Mouse (Mus musculus): ENCODE results near the gene Acyp2.
A peak's percentile ranks its signal among the peaks of the same experiment; 100 is the strongest.

The Acyp2 gene

DNA sequence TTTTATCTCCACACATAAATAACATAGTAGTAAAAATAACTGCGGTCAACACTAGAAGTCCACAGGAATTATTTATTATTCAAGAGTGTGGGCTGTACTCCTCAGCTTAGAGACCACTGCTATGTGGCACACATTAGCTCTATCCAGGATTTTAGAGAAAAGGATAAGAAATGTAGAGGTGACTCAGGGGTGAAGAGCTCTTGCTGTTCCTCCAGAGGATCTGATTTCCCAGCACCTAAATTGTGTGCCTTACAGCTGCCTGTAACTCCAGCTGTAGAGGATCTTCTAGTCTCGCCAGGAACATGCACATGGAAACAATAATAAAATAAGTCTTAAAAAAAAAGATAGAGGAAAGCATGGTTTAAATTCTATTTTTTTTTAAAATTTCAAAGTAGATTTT lies 70.5 kb downstream of the Acyp2 start:
- no peak for DNase-seq (ENCODE audit: low spot score)

GRCm38 (mm10) chr11:30572790-30573395 lies 76.5 kb downstream of the Acyp2 start:
- DNase-seq (ENCODE audit: low spot score): no peak

GRCm38 (mm10) chr11:30570568-30570967 lies 78.8 kb downstream of the Acyp2 start:
- no peak for DNase-seq (ENCODE audit: low spot score)

DNA sequence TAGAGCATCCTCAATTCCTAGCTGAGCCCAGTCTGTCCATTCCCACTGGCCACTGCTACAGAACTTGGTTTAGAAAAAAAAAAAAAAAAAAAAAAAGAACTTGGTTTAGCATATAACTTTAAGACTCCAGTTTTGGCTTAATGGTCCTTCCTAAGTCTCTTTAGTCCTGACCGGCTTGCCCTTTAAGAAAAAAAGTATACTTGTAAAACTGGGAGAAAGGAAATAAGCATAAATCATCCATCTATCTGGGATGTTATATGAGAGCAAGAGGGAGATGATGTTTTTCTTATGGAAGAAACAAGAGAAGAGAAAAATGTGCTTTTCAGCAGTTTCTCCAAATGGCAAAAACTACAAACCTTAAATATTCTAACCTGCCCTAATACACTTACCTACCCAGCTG lies 89.2 kb downstream of the Acyp2 start:
- no peak for DNase-seq (ENCODE audit: low spot score)

- no peak for DNase-seq (ENCODE audit: low spot score)
Observed at GRCm38 (mm10) chr11:30553408-30553807, 96.0 kb downstream of the Acyp2 start.

GRCm38 (mm10) chr11:30517133-30517532 lies 132.3 kb downstream of the Acyp2 start:
- no peak for DNase-seq (ENCODE audit: low spot score)

GRCm38 (mm10) chr11:30508178-30508577 lies 141.2 kb downstream of the Acyp2 start:
- no peak for DNase-seq (ENCODE audit: low spot score)

DNA sequence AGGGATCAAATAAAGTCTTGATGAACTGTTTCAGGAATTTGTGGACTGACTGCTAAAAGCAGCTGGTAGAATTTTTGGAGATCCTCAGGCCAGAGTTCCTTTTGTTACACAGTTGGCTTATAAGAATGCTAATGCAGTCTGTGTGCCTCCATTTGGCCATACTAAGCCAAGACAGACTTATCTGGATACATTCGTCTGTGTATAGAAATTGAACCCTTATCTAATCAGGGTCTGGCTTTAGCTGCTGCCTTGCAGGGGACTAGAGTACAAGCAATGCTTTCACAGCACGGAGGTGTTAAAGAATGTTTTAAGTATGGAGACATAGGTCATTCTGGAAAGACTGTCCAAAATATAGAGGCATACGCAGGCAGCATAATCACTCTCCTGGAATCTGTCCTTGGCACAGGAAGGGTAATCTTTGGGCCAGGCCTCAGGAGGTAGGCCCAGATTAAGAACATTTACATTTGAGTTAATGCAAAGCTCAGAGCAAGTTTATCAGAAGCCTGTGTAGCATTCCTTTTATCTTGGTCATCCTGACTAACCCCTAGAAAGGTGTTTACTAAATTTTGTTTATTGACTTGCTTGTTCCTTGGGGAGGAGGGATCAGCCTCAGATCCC lies 150.5 kb downstream of the Acyp2 start:
- no peak for DNase-seq (ENCODE audit: low spot score)

DNA sequence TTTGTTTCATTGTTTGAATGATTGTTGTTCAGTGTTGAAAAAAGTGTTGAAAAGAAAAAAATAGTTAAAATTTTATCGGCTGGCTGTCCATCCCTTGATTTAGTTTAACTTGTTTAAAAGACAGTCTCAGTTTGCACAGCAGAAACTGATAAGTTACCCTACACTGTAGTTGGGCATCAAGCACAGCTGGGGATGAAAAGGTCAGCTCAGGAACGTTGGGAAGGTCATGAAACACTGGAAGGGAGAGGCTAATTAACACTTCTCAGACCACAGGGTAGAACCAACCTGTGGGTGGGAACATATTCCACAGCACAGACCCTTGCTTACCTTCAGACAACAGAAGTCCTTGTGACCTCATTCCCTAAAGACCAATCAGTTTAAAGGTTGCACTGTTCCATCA lies 152.2 kb downstream of the Acyp2 start:
- DNase-seq (ENCODE audit: low spot score): no peak

- DNase-seq (ENCODE audit: low spot score): no peak
Observed at GRCm38 (mm10) chr11:30491515-30492260, 157.7 kb downstream of the Acyp2 start.

- no peak for DNase-seq (ENCODE audit: low spot score)
Observed at GRCm38 (mm10) chr11:30488183-30488582, 161.2 kb downstream of the Acyp2 start.

GRCm38 (mm10) chr11:30483286-30483685 lies 166.1 kb downstream of the Acyp2 start:
- no peak for DNase-seq (ENCODE audit: low spot score)

DNA sequence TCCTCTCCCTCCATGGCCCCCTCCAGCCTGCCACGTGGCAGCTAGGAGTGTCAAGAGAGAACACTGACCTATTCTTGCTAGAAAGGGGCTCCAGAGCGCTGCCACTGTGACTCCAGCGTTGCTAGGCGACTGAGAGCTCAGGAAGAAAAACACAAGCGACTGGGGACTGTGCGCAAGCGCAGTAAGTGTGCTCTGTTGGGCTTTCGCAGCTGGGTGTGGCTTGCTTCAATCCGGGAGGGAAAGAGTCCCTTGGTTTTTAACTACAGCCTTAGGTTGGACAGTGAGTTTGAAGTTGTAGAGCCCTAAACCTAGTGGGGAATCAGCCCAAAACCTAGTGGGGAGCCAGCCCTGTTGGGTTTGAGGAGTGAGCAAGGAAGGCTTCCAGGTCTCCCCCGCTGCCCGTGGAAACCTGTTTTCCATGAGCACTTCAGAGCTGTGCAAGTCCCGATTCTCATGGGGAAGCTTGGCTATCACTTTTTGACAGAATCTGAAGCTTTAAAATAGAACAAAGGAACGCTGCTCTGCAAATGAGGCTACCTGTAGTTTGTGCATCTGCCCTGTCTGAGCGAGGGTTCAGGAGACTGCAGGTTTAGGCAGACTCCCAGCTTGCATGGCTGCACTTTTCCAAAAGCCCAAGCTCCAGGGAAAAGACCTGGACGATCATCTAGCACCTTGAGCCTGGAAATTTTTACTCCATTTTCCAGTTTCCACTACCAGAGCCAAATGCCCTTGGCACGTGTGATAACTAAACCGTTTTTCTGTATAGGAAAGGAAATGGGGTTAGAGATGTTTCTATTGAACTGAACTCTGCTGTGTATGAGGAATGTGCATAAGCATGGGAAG lies 177.4 kb downstream of the Acyp2 start, which contains the start of gene 4930505A04Rik:
4930505A04Rik (minus strand) TSS at position 77 of the 843 bp plus-strand sequence.
- DNase-seq (ENCODE audit: low spot score): peak; percentile 84

DNA sequence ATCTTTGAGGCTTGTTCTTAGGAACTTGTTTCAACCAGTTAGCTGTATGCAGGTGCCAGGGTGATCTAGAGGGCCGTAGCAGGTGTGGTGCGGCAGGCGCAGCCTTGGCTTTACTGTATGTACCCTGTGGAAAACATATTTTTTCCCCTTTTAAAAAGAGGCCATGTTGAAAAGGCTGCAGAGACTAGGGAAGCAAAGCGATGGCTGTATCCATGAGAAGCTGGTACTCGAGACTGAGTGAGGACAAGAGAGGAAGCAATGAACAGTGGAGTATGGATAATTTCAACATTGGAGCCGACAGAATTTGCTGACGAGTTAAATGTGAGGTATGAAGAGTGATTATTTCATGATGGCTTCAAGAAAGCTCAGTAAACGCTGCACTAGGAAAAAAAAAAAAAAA lies 178.2 kb downstream of the Acyp2 start:
- no peak for DNase-seq (ENCODE audit: low spot score)

Data from ovary, adult 18-20 months (tissue).